Mouse (Mus musculus) c-Kit-positive CD71-positive TER-119-positive erythroid progenitor cells, embryonic 14.5 days (primary cell): ENCODE results near the gene Faap20.

Source experiments
- DNase-seq: peaks from one replicate; pipeline ENCODE4 v3.0.0-alpha.2; 2013; ENCODE audit warnings: low spot score

The Faap20 gene

GRCm38 (mm10) chr4:155286090-155286489, 36.5 kb downstream of the Faap20 start:
- no peak for DNase-seq

GRCm38 (mm10) chr4:155287713-155288112, 38.1 kb downstream of the Faap20 start:
- DNase-seq, result no peak

- DNase-seq, result no peak
Observed at GRCm38 (mm10) chr4:155288586-155288985, 39.0 kb downstream of the Faap20 start.

GRCm38 (mm10) chr4:155290045-155290444, 40.4 kb downstream of the Faap20 start:
- no peak for DNase-seq

GRCm38 (mm10) chr4:155292863-155293262, 43.3 kb downstream of the Faap20 start:
- DNase-seq, result no peak

- DNase-seq, result no peak
Observed at GRCm38 (mm10) chr4:155294381-155294780, 44.8 kb downstream of the Faap20 start.

GRCm38 (mm10) chr4:155295026-155295590, 45.5 kb downstream of the Faap20 start:
- no peak for DNase-seq

GRCm38 (mm10) chr4:155295996-155296395, 46.4 kb downstream of the Faap20 start:
- DNase-seq, result no peak

- peak; percentile 17 for DNase-seq
Observed at GRCm38 (mm10) chr4:155297057-155297456, 47.5 kb downstream of the Faap20 start.

GRCm38 (mm10) chr4:155298826-155299225, 49.2 kb downstream of the Faap20 start:
- no peak for DNase-seq

GRCm38 (mm10) chr4:155300421-155301097, 51.0 kb downstream of the Faap20 start:
- DNase-seq, result no peak

GRCm38 (mm10) chr4:155301098-155301447, 51.5 kb downstream of the Faap20 start:
- DNase-seq, result no peak

- no peak for DNase-seq
Observed at GRCm38 (mm10) chr4:155301965-155302364, 52.4 kb downstream of the Faap20 start.

GRCm38 (mm10) chr4:155304508-155305096, 55.0 kb downstream of the Faap20 start:
- DNase-seq, result no peak

- no peak for DNase-seq
Observed at GRCm38 (mm10) chr4:155305531-155306031, 56.0 kb downstream of the Faap20 start.
